Mouse (Mus musculus) lung, embryonic 14.5 days (tissue): ENCODE results near the gene Cobll1. TPM values are rescaled to one million over a fixed set of nuclear protein-coding genes. Genes with fewer than 3 reads are reported as not detected.

ENCODE experiments used
- ATAC-seq: fragments of 200-750 bp; cut with Nextera tagmentation; 2 replicates; pipeline ENCODE4 v1.8.0; 2017; ENCODE audit warnings: mild to moderate bottlenecking, moderate TSS enrichment, moderate library complexity; ENCODE audit not compliant: insufficient read depth
- DNase-seq: peaks from one replicate; pipeline ENCODE4 v3.0.0-alpha.2; 2015
- H3K27ac ChIP-seq: fragments of 300-500 bp; sonication (generic); 2 replicates; pipeline ENCODE4 v1.5.1; 2014; ENCODE audit warnings: low read depth, mild to moderate bottlenecking, moderate library complexity
- H3K27me3 ChIP-seq: fragments of 300-500 bp; sonication (generic); 2 replicates; pipeline ENCODE4 v1.6.1; 2014; ENCODE audit warnings: low read length, control low read depth; ENCODE audit not compliant: insufficient read depth
- H3K36me3 ChIP-seq: fragments of 300-500 bp; sonication (generic); 2 replicates; pipeline ENCODE4 v1.6.1; 2014; ENCODE audit warnings: control low read depth; ENCODE audit not compliant: insufficient read depth
- H3K4me1 ChIP-seq: fragments of 300-500 bp; sonication (generic); 2 replicates; pipeline ENCODE4 v1.6.1; 2014; ENCODE audit warnings: antibody characterized with exemption, control low read depth; ENCODE audit not compliant: insufficient read depth
- H3K4me2 ChIP-seq: fragments of 300-500 bp; sonication (generic); 2 replicates; pipeline ENCODE4 v1.6.1; 2014; ENCODE audit warnings: mild to moderate bottlenecking
- H3K4me3 ChIP-seq: fragments of 300-500 bp; sonication (generic); 2 replicates; pipeline ENCODE4 v1.5.1; 2014; ENCODE audit warnings: low read depth, low read length
- H3K9ac ChIP-seq: fragments of 300-500 bp; sonication (generic); 2 replicates; pipeline ENCODE4 v1.6.1; 2014
- H3K9me3 ChIP-seq: fragments of 300-500 bp; sonication (generic); 2 replicates; pipeline ENCODE4 v1.6.1; 2016; ENCODE audit warnings: low read depth, low read length, control low read depth
- CTCF ChIP-seq: IDR thresholded peaks from 2 replicates; pipeline ENCODE4 v1.5.1; 2016; ENCODE audit warnings: antibody characterized with exemption, low read depth
- whole genome bisulfite sequencing: fragments of 180-500 bp; shearing (Covaris S2); extraction: QIAGEN DNeasy Blood & Tissue Kit; methylation state at CpG from one replicate; pipeline ENCODE4 v1.1.7; 2014; 5-methylcytosine and 5-hydroxymethylcytosine counted together
- polyA plus RNA-seq: library from polyadenylated mRNA; unstranded; fragments of >200 nt; fragmentation: Nextera tagmentation; extraction: Ambion mirVana; gene quantifications from 2 replicates; pipeline ENCODE4 v1.2.1, GENCODE M21; 2014

Cobll1 gene
- polyA plus RNA-seq, 1 experiment from 2014 or later: 10.7 TPM

- DNase-seq: no peak
- no peaks in the 10 kb centered on the region for H3K36me3 ChIP-seq
- no peak overlapping the region for H3K9ac ChIP-seq
- no peaks in the 10 kb centered on the region for H3K27me3 ChIP-seq
- H3K4me1 ChIP-seq: no peaks in the 10 kb centered on the region
- no peaks in the 10 kb centered on the region for H3K9me3 ChIP-seq
- no peak for TF ChIP-seq CTCF
- WGBS: 90% methylated on average over 6 of the region's 6 CpGs
- no peak overlapping the region for H3K27ac ChIP-seq
- ATAC-seq: no peak
- no peak overlapping the region for H3K4me2 ChIP-seq
- H3K4me3 ChIP-seq: no peak overlapping the region
Observed at GRCm38 (mm10) chr2:65148928-65149327, 90.3 kb downstream of the Cobll1 start.

- TF ChIP-seq CTCF: no peak
Observed at GRCm38 (mm10) chr2:65147431-65147830, 91.8 kb downstream of the Cobll1 start.

GRCm38 (mm10) chr2:65145421-65146117 is 93.6 kb downstream of the Cobll1 start:
- TF ChIP-seq CTCF: peak; percentile 66
- Histone ChIP-seq H3K4me3 (no peak overlapping the region), H3K36me3 (no peaks in the 10 kb centered on the region), H3K9ac (no peak overlapping the region), H3K27me3 (no peaks in the 10 kb centered on the region), H3K9me3 (no peaks in the 10 kb centered on the region), H3K4me1 (peaks cover 2% of the 10 kb centered on the region; the same call in 1 of the 2 replicates), H3K4me2 (no peak overlapping the region), H3K27ac (no peak overlapping the region)
- 42% methylated on average over 6 of the region's 6 CpGs for WGBS
- ATAC-seq (peak; percentile 86), DNase-seq (peak; percentile 75)

More at GRCm38 (mm10) chr2:65147431-65147830, 91.8 kb downstream of the Cobll1 start:
- ATAC-seq (no peak), DNase-seq (no peak)
- Histone ChIP-seq H3K9me3 (no peaks in the 10 kb centered on the region), H3K27me3 (no peaks in the 10 kb centered on the region), H3K4me3 (no peak overlapping the region), H3K4me1 (no peaks in the 10 kb centered on the region), H3K4me2 (no peak overlapping the region), H3K36me3 (no peaks in the 10 kb centered on the region), H3K9ac (no peak overlapping the region), H3K27ac (no peak overlapping the region)
- 33% methylated on average over 1 of the region's 1 CpGs for WGBS

GRCm38 (mm10) chr2:65141093-65141661 is 98.0 kb downstream of the Cobll1 start:
- Histone ChIP-seq H3K9ac (no peak overlapping the region), H3K27ac (no peak overlapping the region), H3K4me1 (peaks cover 19% of the 10 kb centered on the region), H3K36me3 (no peaks in the 10 kb centered on the region), H3K4me2 (no peak overlapping the region), H3K4me3 (no peak overlapping the region), H3K27me3 (no peaks in the 10 kb centered on the region), H3K9me3 (no peaks in the 10 kb centered on the region)
- DNase-seq (no peak), ATAC-seq (no peak)
- no peak for TF ChIP-seq CTCF
- WGBS: 61% methylated on average over 4 of the region's 4 CpGs

GRCm38 (mm10) chr2:65140330-65140922 is 98.8 kb downstream of the Cobll1 start:
- no peaks in the 10 kb centered on the region for H3K9me3 ChIP-seq
- DNase-seq: peak; percentile 55
- no peak for TF ChIP-seq CTCF
- H3K4me3 ChIP-seq: no peak overlapping the region
- WGBS: 46% methylated on average over 6 of the region's 6 CpGs
- H3K4me2 ChIP-seq: no peak overlapping the region
- peaks cover 19% of the 10 kb centered on the region for H3K4me1 ChIP-seq
- H3K36me3 ChIP-seq: no peaks in the 10 kb centered on the region
- ATAC-seq: peak; percentile 44; the same call in 1 of the 2 replicates
- no peak overlapping the region for H3K9ac ChIP-seq
- H3K27me3 ChIP-seq: no peaks in the 10 kb centered on the region
- peak overlapping the region; percentile 87 for H3K27ac ChIP-seq

GRCm38 (mm10) chr2:65139606-65140329 is 99.4 kb downstream of the Cobll1 start:
- DNase-seq: peak; percentile 92
- no peak for TF ChIP-seq CTCF
- peaks cover 19% of the 10 kb centered on the region for H3K4me1 ChIP-seq
- no peaks in the 10 kb centered on the region for H3K36me3 ChIP-seq
- WGBS: 41% methylated on average over 4 of the region's 4 CpGs
- no peak overlapping the region for H3K4me3 ChIP-seq
- ATAC-seq: peak; percentile 93
- no peaks in the 10 kb centered on the region for H3K9me3 ChIP-seq
- no peaks in the 10 kb centered on the region for H3K27me3 ChIP-seq
- peak overlapping the region; percentile 87 for H3K27ac ChIP-seq
- 0 out of 2 replicates have a peak overlapping the region, but pooled peaks have one; percentile 10 for H3K4me2 ChIP-seq
- H3K9ac ChIP-seq: no peak overlapping the region

GRCm38 (mm10) chr2:65138992-65139391 is 100.2 kb downstream of the Cobll1 start:
- DNase-seq: no peak
- H3K9ac ChIP-seq: no peak overlapping the region
- no peak overlapping the region for H3K4me2 ChIP-seq
- H3K9me3 ChIP-seq: no peaks in the 10 kb centered on the region
- H3K27me3 ChIP-seq: no peaks in the 10 kb centered on the region
- H3K36me3 ChIP-seq: no peaks in the 10 kb centered on the region
- ATAC-seq: peak; percentile 18; the same call in 1 of the 2 replicates
- 55% methylated on average over 5 of the region's 5 CpGs for WGBS
- peak overlapping the region; percentile 87 for H3K27ac ChIP-seq
- no peak overlapping the region for H3K4me3 ChIP-seq
- H3K4me1 ChIP-seq: peaks cover 19% of the 10 kb centered on the region
- no peak for TF ChIP-seq CTCF
